Mouse (Mus musculus): ENCODE results near the gene Bri3. TPM values are rescaled to one million over a fixed set of nuclear protein-coding genes. Genes with fewer than 3 reads are reported as not detected.

Gene Bri3
- total and polyA plus RNA-seq, 3 experiments, result 21.6 to 40.5 TPM; not detected in 1

DNA sequence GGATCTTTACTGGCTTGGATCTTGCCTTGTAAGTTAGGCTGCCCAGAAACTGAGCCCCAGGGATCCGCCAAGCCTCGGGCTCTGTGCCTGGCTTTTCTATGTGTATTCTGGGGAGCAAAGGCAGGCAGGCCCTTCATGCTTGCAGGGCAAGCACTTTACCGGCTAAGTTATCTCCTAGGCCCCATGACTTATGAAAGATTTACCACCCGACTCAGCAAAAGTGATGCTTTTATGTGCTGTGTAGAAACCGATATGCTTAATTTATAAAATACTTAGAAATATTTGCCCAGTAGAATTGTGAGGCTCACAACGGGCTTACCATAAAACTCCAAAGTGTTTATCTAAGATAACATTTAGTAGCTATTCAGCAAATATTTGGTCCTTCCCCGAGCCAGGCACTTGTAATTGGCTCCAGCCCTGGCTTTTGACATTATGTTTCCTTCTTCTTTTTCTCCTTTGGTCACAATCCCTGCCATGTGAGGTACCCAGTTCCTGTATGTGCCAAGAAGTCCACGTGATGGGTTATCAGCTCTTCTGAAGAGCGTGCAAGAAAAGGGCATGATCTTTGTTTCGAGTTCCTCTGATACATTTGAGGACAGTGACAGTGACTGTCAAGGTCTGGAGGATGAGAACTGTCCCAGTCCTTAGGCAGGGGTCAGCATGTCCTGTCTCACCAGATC, 3.8 kb downstream of the Bri3 start:
- TF ChIP-seq MYC (IDR thresholded peaks at IDR 0.05; ENCODE audit: low read depth, low read length), result 0 out of 2 replicates have a peak, but pooled peaks have one; percentile 25
- peak; percentile 50; the same call in 1 of the 2 replicates for TF ChIP-seq MXI1 (IDR thresholded peaks at IDR 0.05; ENCODE audit: low read depth, low read length)
- TF ChIP-seq USF1 (IDR thresholded peaks at IDR 0.05; ENCODE audit: low read depth, low read length), result peak; percentile 89
- TF ChIP-seq ZMIZ1 (IDR thresholded peaks at IDR 0.05; ENCODE audit: low read depth, low read length), result no peak
- TF ChIP-seq ETS1 (IDR thresholded peaks at IDR 0.05; ENCODE audit: low read depth, low read length), result peak; percentile 39; the same call in 1 of the 2 replicates
- TF ChIP-seq TCF12 (IDR thresholded peaks at IDR 0.05; ENCODE audit: low read depth, low read length), result no peak
- TF ChIP-seq MAX (IDR thresholded peaks at IDR 0.05; ENCODE audit: low read length), result peak; percentile 84
- TF ChIP-seq NELFE (IDR thresholded peaks at IDR 0.05; ENCODE audit: low read depth, low read length), result no peak
- TF ChIP-seq ZNF384 (IDR thresholded peaks at IDR 0.05; ENCODE audit: low read depth, low read length), result no peak
- no peak for TF ChIP-seq CHD1 (IDR thresholded peaks at IDR 0.05; ENCODE audit: low read depth, low read length)
- TF ChIP-seq SIN3A (IDR thresholded peaks at IDR 0.05; ENCODE audit: low read length), result peak; percentile 54
- TF ChIP-seq MAFK (IDR thresholded peaks at IDR 0.05; ENCODE audit: borderline replicate concordance, low read depth, low read length), result no peak
- TF ChIP-seq USF2 (IDR thresholded peaks at IDR 0.05; ENCODE audit: borderline replicate concordance in 1 of 2, insufficient read depth in 1 of 2, low read depth in 1 of 2, low read length in 2 of 2), result peak in 1 of 2 experiments; percentile 63; a peak in 1 of 4 replicates
- TF ChIP-seq MAZ (IDR thresholded peaks at IDR 0.05; ENCODE audit: low read depth, low read length), result no peak
- peak; percentile 50; the same call in 1 of the 2 replicates for TF ChIP-seq BHLHE40 (IDR thresholded peaks at IDR 0.05; ENCODE audit: borderline replicate concordance, low read depth, low read length)
- Histone ChIP-seq H3K9ac (ENCODE audit: control insufficient read depth, low read depth, low read length, poor library complexity, severe bottlenecking) (no peak overlapping the region), H3K4me3 (ENCODE audit: control insufficient read depth in 1 of 2, insufficient read depth in 1 of 2, low read depth in 2 of 2, low read length in 2 of 2) (no peak overlapping the region), H3K4me1 (ENCODE audit: control insufficient read depth in 1 of 2, insufficient read depth in 2 of 2, low read length in 2 of 2) (peaks cover 5 to 8% of the 10 kb centered on the region in 2 experiments), H3K27ac (ENCODE audit: control insufficient read depth, low read depth, low read length) (no peak overlapping the region), H3K9me3 (replicated peaks; ENCODE audit: insufficient read depth, low read length) (no peaks in the 10 kb centered on the region), H3K27me3 (ENCODE audit: control insufficient read depth in 1 of 2, insufficient read depth in 2 of 2, low read length in 2 of 2) (no peaks in the 10 kb centered on the region), H3K79me2 (ENCODE audit: control insufficient read depth, insufficient read depth, low read length, poor library complexity) (no peaks in the 10 kb centered on the region), H3K36me3 (ENCODE audit: control insufficient read depth in 1 of 2, insufficient read depth in 2 of 2, low read length in 2 of 2) (peaks cover 0 to 8% of the 10 kb centered on the region in 2 experiments; a peak in 2 of 4 replicates)
- DNase-seq (ENCODE audit: low read depth, low spot score), result peak; percentile 51

DNA sequence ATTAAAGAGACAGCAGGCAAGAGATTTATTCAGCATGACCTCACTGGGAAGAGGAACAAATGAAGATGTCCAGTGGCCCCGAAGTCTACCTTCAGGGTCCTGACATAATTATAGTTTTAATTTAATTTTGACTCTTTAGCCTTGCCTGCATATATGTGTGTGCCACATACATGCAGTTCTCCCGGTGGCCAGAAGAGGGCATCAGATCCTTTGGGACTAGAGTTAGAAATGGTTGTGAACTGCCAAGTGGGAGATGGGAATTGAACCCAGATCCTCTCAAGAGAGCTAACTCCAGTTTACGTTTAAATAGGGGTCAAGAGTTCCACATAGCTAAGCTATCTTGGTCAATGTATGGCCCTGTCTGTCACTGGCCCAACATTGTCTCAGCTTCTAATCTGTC, 5.6 kb downstream of the Bri3 start:
- H3K9ac ChIP-seq (ENCODE audit: control insufficient read depth, low read depth, low read length, poor library complexity, severe bottlenecking), result no peak overlapping the region
- H3K79me2 ChIP-seq (ENCODE audit: control insufficient read depth, insufficient read depth, low read length, poor library complexity), result no peaks in the 10 kb centered on the region
- peak; percentile 59 for DNase-seq (ENCODE audit: low read depth, low spot score)
- no peak overlapping the region for H3K27ac ChIP-seq (ENCODE audit: control insufficient read depth, low read depth, low read length)
- H3K27me3 ChIP-seq (ENCODE audit: control insufficient read depth in 1 of 2, insufficient read depth in 2 of 2, low read length in 2 of 2), result no peaks in the 10 kb centered on the region
- H3K9me3 ChIP-seq (replicated peaks; ENCODE audit: insufficient read depth, low read length), result no peaks in the 10 kb centered on the region
- H3K36me3 ChIP-seq (ENCODE audit: control insufficient read depth in 1 of 2, insufficient read depth in 2 of 2, low read length in 2 of 2), result peaks cover 0 to 8% of the 10 kb centered on the region in 2 experiments; a peak in 2 of 4 replicates
- TF ChIP-seq CTCF (IDR thresholded peaks at IDR 0.05 in 2 of 3, conservative IDR thresholded peaks at IDR 0.05 in 1 of 3; ENCODE audit: control insufficient read depth in 1 of 3, insufficient read depth in 1 of 3, low read depth in 2 of 3, low read length in 3 of 3, poor library complexity in 1 of 3, severe bottlenecking in 1 of 3), result peak; percentile 59 to 66 (median 59)
- no peak for TF ChIP-seq JUND (IDR thresholded peaks at IDR 0.05; ENCODE audit: low read depth, low read length)
- TF ChIP-seq ZC3H11A (IDR thresholded peaks at IDR 0.05; ENCODE audit: low read depth, low read length), result 0 out of 2 replicates have a peak, but pooled peaks have one; percentile 6
- peak; percentile 34; the same call in 1 of the 2 replicates for TF ChIP-seq SMC3 (IDR thresholded peaks at IDR 0.05; ENCODE audit: low read depth, low read length)
- TF ChIP-seq RAD21 (IDR thresholded peaks at IDR 0.05; ENCODE audit: low read depth, low read length), result peak; percentile 36
- H3K4me1 ChIP-seq (ENCODE audit: control insufficient read depth in 1 of 2, insufficient read depth in 2 of 2, low read length in 2 of 2), result peaks cover 8 to 11% of the 10 kb centered on the region in 2 experiments
- no peak overlapping the region for H3K4me3 ChIP-seq (ENCODE audit: control insufficient read depth in 1 of 2, insufficient read depth in 1 of 2, low read depth in 2 of 2, low read length in 2 of 2)
